Mouse (Mus musculus) frontal cortex, postnatal 10 days (tissue): Measurements from ENCODE around the gene Prnp.

Experiments used
- DNase-seq, 2 experiments: peaks; one replicate each; pipeline ENCODE4 v3.0.0; 2022; ENCODE audit warnings: low spot score in 2 of 2, mixed read lengths in 1 of 2

The Prnp gene

GRCm38 (mm10) chr2:131906846-131907245 lies 2.9 kb upstream of the Prnp start:
- no peak for DNase-seq

GRCm38 (mm10) chr2:131907311-131907710 lies 2.4 kb upstream of the Prnp start:
- DNase-seq: no peak

GRCm38 (mm10) chr2:131908351-131908861 lies 1.3 kb upstream of the Prnp start:
- DNase-seq: no peak

- no peak for DNase-seq
Measured at GRCm38 (mm10) chr2:131908906-131909305, 822 bp upstream of the Prnp start.

- no peak for DNase-seq
Measured at GRCm38 (mm10) chr2:131910847-131911246, 1.1 kb downstream of the Prnp start.

GRCm38 (mm10) chr2:131911341-131911740 lies 1.6 kb downstream of the Prnp start:
- no peak for DNase-seq

- no peak for DNase-seq
Measured at GRCm38 (mm10) chr2:131912526-131913258, 3.0 kb downstream of the Prnp start.

- no peak for DNase-seq
Measured at GRCm38 (mm10) chr2:131932275-131932902, 22.7 kb downstream of the Prnp start.

- no peak for DNase-seq
Measured at GRCm38 (mm10) chr2:131933013-131933412, 23.3 kb downstream of the Prnp start.

GRCm38 (mm10) chr2:131933598-131933997 lies 23.9 kb downstream of the Prnp start:
- no peak for DNase-seq

GRCm38 (mm10) chr2:131934243-131934642 lies 24.5 kb downstream of the Prnp start:
- DNase-seq: no peak

- no peak for DNase-seq
Measured at GRCm38 (mm10) chr2:131935390-131936105, 25.8 kb downstream of the Prnp start.

GRCm38 (mm10) chr2:131936410-131936809 lies 26.7 kb downstream of the Prnp start:
- no peak for DNase-seq

GRCm38 (mm10) chr2:131939404-131940111 lies 29.8 kb downstream of the Prnp start:
- DNase-seq: peak in 1 of 2 experiments; percentile 56

- no peak for DNase-seq
Measured at GRCm38 (mm10) chr2:131940506-131940905, 30.8 kb downstream of the Prnp start.

- peak; percentile 2 for DNase-seq
Measured at GRCm38 (mm10) chr2:131941501-131941900, 31.8 kb downstream of the Prnp start.

GRCm38 (mm10) chr2:131944370-131944769 lies 34.6 kb downstream of the Prnp start:
- peak in 1 of 2 experiments; percentile 1 for DNase-seq

- peak in 1 of 2 experiments; percentile 1 for DNase-seq
Measured at GRCm38 (mm10) chr2:131945225-131945624, 35.5 kb downstream of the Prnp start.

- DNase-seq: peak; percentile 2 to 3
Measured at GRCm38 (mm10) chr2:131945765-131946164, 36.0 kb downstream of the Prnp start.

- peak; percentile 2 for DNase-seq
Measured at GRCm38 (mm10) chr2:131946351-131946750, 36.6 kb downstream of the Prnp start.

GRCm38 (mm10) chr2:131948156-131948555 lies 38.4 kb downstream of the Prnp start:
- DNase-seq: peak; percentile 1 to 3
